Mouse (Mus musculus): ENCODE measurements around the gene Gm20683. TPM values are rescaled to one million over a fixed set of nuclear protein-coding genes. Genes with fewer than 3 reads are reported as not detected.
"Not testable (repeated sequence)": the region's sequence is repeated elsewhere in the genome, so short reads cannot be mapped to it uniquely, and the experiment has no call there.

Gene Gm20683
- polyA plus RNA-seq, 1 experiment = 6.7 TPM

DNA sequence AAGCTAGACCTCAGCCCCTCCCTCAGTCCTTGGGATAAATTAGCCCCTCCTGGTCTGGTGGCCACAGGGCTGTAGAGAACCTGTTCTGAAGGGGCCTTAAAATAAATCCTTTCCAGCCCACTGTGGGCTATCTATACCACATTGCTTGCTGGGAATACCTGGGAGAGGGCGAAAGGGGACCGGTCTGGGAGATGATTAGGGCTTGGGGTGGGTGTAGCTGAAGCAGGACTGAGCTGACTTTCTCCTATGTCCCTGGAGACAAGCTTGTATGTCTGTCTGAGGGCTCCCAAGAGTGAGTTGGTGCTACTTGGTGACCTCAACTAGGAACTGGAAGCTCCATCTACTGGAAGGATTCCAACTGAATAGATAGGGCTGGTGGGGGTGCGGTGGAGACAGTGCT lies 35.5 kb upstream of the Gm20683 start:
- WGBS = 79% methylated on average over 3 of the region's 3 CpGs
- H3K4me3 ChIP-seq (replicated peaks; ENCODE audit: control insufficient read depth, low read depth, low read length) = no peak overlapping the region
- no peak overlapping the region for H3K27ac ChIP-seq (ENCODE audit: control insufficient read depth, insufficient read depth, low read depth, low read length, poor library complexity)
- peaks cover 5% of the 10 kb centered on the region for H3K4me1 ChIP-seq (ENCODE audit: control insufficient read depth, insufficient read depth, low read length)
- TF ChIP-seq CTCF (IDR thresholded peaks at IDR 0.05; ENCODE audit: control insufficient read depth, insufficient read depth, low read length) = no peak
- TF ChIP-seq POLR2A (IDR thresholded peaks at IDR 0.05; ENCODE audit: borderline replicate concordance, control insufficient read depth, low read depth, low read length) = no peak

DNA sequence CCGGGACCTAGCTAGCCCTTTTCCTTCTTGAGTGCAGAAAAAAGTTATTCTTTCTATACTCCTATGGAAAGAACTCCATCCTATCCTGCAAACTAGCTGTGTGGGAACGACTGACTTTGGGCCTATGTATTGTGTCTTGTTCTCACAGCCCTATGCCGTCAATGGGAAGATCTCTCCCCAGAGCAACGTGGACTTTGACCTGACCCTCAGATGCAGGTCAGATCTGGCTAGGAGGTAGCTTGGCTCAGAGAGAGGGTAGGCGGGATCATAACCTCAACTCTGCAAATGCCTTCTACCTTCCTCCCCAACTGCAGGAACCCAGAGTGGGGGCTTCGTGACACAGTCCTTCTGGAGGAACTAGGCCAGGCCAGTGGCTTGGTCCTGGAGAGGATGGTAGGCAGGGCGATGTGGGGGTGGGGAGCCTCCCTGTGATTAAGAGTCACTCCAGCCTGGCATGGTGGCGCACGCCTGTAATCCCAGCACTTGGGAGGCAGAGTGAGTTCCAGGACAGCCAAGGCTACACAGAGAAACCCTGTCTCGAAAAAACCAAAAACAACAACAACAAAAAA lies 34.9 kb upstream of the Gm20683 start:
- no peak overlapping the region for H3K27ac ChIP-seq (ENCODE audit: control insufficient read depth, insufficient read depth, low read depth, low read length, poor library complexity)
- H3K4me3 ChIP-seq (replicated peaks; ENCODE audit: control insufficient read depth, low read depth, low read length) = peak overlapping the region; percentile 13
- TF ChIP-seq POLR2A (IDR thresholded peaks at IDR 0.05; ENCODE audit: borderline replicate concordance, control insufficient read depth, low read depth, low read length) (no peak), CTCF (IDR thresholded peaks at IDR 0.05; ENCODE audit: control insufficient read depth, insufficient read depth, low read length) (no peak)
- WGBS = 70% methylated on average over 10 of the region's 10 CpGs
- peaks cover 5% of the 10 kb centered on the region for H3K4me1 ChIP-seq (ENCODE audit: control insufficient read depth, insufficient read depth, low read length)

DNA sequence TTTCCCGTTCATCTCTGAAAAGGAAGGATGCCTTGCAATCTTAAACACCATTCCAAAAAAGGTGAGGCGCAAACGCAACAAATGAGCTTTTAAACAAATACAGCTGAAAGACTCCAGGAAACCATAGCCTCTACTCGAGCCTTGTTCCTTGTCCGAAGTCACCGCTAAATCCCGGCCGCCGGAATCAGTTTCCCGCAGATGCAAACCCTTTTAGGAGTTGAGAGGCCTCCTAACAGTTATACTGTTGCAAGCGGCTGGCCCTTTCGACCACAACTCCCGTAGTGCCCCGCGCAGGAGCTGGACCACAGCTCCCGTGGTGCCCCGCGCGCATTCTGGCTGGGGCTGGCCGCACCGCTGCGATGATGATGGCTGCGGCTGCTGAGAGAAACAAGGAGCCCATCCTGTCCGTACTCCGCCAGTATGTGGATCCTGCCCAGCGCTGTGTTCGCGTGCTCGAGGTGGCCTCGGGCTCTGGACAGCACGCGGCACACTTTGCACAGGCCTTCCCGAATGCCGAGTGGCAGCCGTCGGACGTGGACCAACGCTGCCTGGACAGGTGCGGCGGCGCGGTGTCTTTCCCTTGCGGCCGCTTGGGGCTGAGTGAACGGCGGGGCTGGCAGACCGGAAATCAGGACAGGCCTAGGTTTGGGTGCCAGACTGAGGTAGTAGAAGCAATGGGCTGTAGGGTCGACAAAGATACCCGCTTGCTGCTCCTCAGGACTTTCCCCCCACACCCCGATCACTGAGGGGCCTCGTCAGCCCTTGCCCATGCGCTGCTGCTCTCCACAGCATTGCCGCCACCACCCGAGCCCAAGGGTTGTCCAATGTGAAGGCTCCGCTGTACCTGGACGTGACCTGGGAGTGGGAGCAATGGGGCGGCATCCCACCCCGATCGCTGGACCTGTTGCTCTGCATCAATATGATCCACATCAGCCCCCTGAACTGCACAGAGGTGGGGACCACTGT lies 33.9 kb upstream of the Gm20683 start:
- WGBS = under 1% methylated on average over 59 of the region's 59 CpGs
- Histone ChIP-seq H3K4me3 (replicated peaks; ENCODE audit: control insufficient read depth, low read depth, low read length) (peak overlapping the region; percentile 99), H3K4me1 (ENCODE audit: control insufficient read depth, insufficient read depth, low read length) (peaks cover 5% of the 10 kb centered on the region), H3K27ac (ENCODE audit: control insufficient read depth, insufficient read depth, low read depth, low read length, poor library complexity) (peak overlapping the region; percentile 70)
- TF ChIP-seq POLR2A (IDR thresholded peaks at IDR 0.05; ENCODE audit: borderline replicate concordance, control insufficient read depth, low read depth, low read length) (peak; percentile 83; the same call in 1 of the 2 replicates), CTCF (IDR thresholded peaks at IDR 0.05; ENCODE audit: control insufficient read depth, insufficient read depth, low read length) (0 out of 2 replicates have a peak, but pooled peaks have one; percentile 0)

DNA sequence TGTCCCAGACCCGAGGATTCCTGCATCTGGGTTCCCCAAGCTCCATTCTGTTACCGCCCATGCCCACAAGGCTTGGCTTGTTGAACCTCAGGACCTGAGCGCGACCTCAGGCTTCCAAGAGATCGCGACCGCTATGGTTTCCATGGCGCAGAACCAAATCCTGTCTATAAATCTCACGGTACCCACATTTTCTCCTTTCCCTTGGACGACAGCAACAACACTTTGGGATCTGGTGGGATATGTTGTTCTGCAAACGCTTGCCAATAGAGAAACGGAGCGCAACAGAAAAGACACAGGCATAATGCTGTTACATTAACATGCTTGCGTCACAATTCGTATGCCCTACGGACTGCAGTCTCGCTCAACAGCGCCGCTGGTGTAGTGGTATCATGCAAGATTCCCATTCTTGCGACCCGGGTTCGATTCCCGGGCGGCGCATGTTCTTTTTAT lies 33.2 kb upstream of the Gm20683 start, which contains the start of gene Mettl26:
Gene Mettl26, plus strand, starts transcription at position 354 of the 450 bp plus-strand sequence.
- WGBS = under 1% methylated on average over 25 of the region's 25 CpGs
- TF ChIP-seq CTCF (IDR thresholded peaks at IDR 0.05; ENCODE audit: control insufficient read depth, insufficient read depth, low read length) (peak; percentile 18; the same call in 1 of the 2 replicates), POLR2A (IDR thresholded peaks at IDR 0.05; ENCODE audit: borderline replicate concordance, control insufficient read depth, low read depth, low read length) (no peak)
- peak within 1 kb of the TSS; percentile 99 for H3K4me3 ChIP-seq (replicated peaks; ENCODE audit: control insufficient read depth, low read depth, low read length)
- peak within 1 kb of the TSS; percentile 70 for H3K27ac ChIP-seq (ENCODE audit: control insufficient read depth, insufficient read depth, low read depth, low read length, poor library complexity)
- H3K4me1 ChIP-seq (ENCODE audit: control insufficient read depth, insufficient read depth, low read length) = peaks cover 5% of the 10 kb centered on the region

- H3K4me1 ChIP-seq (ENCODE audit: control insufficient read depth, insufficient read depth, low read length) = peaks cover 5% of the 10 kb centered on the region
- TF ChIP-seq POLR2A (IDR thresholded peaks at IDR 0.05; ENCODE audit: borderline replicate concordance, control insufficient read depth, low read depth, low read length) (no peak), CTCF (IDR thresholded peaks at IDR 0.05; ENCODE audit: control insufficient read depth, insufficient read depth, low read length) (no peak)
- 9% methylated on average over 14 of the region's 14 CpGs for WGBS
- peak overlapping the region; percentile 99 for H3K4me3 ChIP-seq (replicated peaks; ENCODE audit: control insufficient read depth, low read depth, low read length)
- peak overlapping the region; percentile 46 for H3K27ac ChIP-seq (ENCODE audit: control insufficient read depth, insufficient read depth, low read depth, low read length, poor library complexity)
Observed at GRCm38 (mm10) chr17:25874148-25874720, 32.7 kb upstream of the Gm20683 start.

- H3K4me3 ChIP-seq (replicated peaks; ENCODE audit: control insufficient read depth, low read depth, low read length) = no peak overlapping the region
- peaks cover 6% of the 10 kb centered on the region for H3K4me1 ChIP-seq (ENCODE audit: control insufficient read depth, insufficient read depth, low read length)
- TF ChIP-seq CTCF (IDR thresholded peaks at IDR 0.05; ENCODE audit: control insufficient read depth, insufficient read depth, low read length) (no peak), POLR2A (IDR thresholded peaks at IDR 0.05; ENCODE audit: borderline replicate concordance, control insufficient read depth, low read depth, low read length) (no peak)
- no peak overlapping the region for H3K27ac ChIP-seq (ENCODE audit: control insufficient read depth, insufficient read depth, low read depth, low read length, poor library complexity)
- 73% methylated on average over 11 of the region's 11 CpGs for WGBS
Observed at GRCm38 (mm10) chr17:25873405-25874147, 32.0 kb upstream of the Gm20683 start.

- peaks cover 6% of the 10 kb centered on the region for H3K4me1 ChIP-seq (ENCODE audit: control insufficient read depth, insufficient read depth, low read length)
Observed at GRCm38 (mm10) chr17:25872676-25873075, 31.1 kb upstream of the Gm20683 start.

GRCm38 (mm10) chr17:25871566-25871965 lies 30.0 kb upstream of the Gm20683 start:
- H3K4me3 ChIP-seq (replicated peaks; ENCODE audit: control insufficient read depth, low read depth, low read length); H3K27ac ChIP-seq (ENCODE audit: control insufficient read depth, insufficient read depth, low read depth, low read length, poor library complexity); H3K4me1 ChIP-seq (ENCODE audit: control insufficient read depth, insufficient read depth, low read length): not testable (repeated sequence)

More at GRCm38 (mm10) chr17:25872676-25873075, 31.1 kb upstream of the Gm20683 start:
- TF ChIP-seq CTCF (IDR thresholded peaks at IDR 0.05; ENCODE audit: control insufficient read depth, insufficient read depth, low read length) (no peak), POLR2A (IDR thresholded peaks at IDR 0.05; ENCODE audit: borderline replicate concordance, control insufficient read depth, low read depth, low read length) (no peak)
- H3K4me3 ChIP-seq (replicated peaks; ENCODE audit: control insufficient read depth, low read depth, low read length) = no peak overlapping the region
- 80% methylated on average over 3 of the region's 3 CpGs for WGBS
- no peak overlapping the region for H3K27ac ChIP-seq (ENCODE audit: control insufficient read depth, insufficient read depth, low read depth, low read length, poor library complexity)
